Mouse (Mus musculus): ENCODE results near the gene Moxd1. TPM values are rescaled to one million over a fixed set of nuclear protein-coding genes. Genes with fewer than 3 reads are reported as not detected.
"Not testable (repeated sequence)": the region's sequence is repeated elsewhere in the genome, so short reads cannot be mapped to it uniquely, and the experiment has no call there.

Gene Moxd1
- polyA plus RNA-seq, 1 experiment: 0.06 TPM

DNA sequence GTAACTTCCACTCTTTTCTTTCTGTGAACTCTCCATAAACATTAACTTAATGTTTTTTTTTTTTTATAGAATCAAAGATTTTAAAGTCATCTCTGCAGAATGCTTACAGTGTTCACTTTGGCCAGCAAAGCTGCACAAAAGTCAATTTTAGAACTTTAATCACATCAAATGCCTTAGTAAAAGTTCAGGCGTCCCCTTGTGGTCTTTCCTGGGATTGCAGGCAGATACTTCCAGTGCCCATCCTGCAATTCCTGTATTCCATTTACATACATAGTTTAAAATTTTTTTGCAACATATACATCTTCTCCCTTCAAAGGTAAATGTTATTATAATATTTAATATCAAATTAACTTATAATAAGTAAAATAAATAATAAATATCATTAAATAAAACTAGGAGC is 74.5 kb downstream of the Moxd1 start:
- Histone ChIP-seq H3K27ac (ENCODE audit: insufficient read depth, low read depth, low read length) (no peak overlapping the region), H3K27me3 (replicated peaks; ENCODE audit: control insufficient read depth, insufficient read depth, low read length) (no peaks in the 10 kb centered on the region), H3K4me3 (ENCODE audit: insufficient read depth, low read depth, low read length) (no peak overlapping the region), H3K36me3 (ENCODE audit: control insufficient read depth, insufficient read depth, low read length) (no peaks in the 10 kb centered on the region), H3K4me1 (ENCODE audit: control insufficient read depth, insufficient read depth, low read length) (no peaks in the 10 kb centered on the region)
- DNase-seq: peak; percentile 33
- WGBS: 2% methylated on average over 1 of the region's 1 CpGs
- TF ChIP-seq CTCF (conservative IDR thresholded peaks at IDR 0.05; ENCODE audit: insufficient read depth, insufficient read length, low read depth, low read length): peak; percentile 66
- TF ChIP-seq POLR2A (IDR thresholded peaks at IDR 0.05; ENCODE audit: low read depth, low read length): no peak

DNA sequence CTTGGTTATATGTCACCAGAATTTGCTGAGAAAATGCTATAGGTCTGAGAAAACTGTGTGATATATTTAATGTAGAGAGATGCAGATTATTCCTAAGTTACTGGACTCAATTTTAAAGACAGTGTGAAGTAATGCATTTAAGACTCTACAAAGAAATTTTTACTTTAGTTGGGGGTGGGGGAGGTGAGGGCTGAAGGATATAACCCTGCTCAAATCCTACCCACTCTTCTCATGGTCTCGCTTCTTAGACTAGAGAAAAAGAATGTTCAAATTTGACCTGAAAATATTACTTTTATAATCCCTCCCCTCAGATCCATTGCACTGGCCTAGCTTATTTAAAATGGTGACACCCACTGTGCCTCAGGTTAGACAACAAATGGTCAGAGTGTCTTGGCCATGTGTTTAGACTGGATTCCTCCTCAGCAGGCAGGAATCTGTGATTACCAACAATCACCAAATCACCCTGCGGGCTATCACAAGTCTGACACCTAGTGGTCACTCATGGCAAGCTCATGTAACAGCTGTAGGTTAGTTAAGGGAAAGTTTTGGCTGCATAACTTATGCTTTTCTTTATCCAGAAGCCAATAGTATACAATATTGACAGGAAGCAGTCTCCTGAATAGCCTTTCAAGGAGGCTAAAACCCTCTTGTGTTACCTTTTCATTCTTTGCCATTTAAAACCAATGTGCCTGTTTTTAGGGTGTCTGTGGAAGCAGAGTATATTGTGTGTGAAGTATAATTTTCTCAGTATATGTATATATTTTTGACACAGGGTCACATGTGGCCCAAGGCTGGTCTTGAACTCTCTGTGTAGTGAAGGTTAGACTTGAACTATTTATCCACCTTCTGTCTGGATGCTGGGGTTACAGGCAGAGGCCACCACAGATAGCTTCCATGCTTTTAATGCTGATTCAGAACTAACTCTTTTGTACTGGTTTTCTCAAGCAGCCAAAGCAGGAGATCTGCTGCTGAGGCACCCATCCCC is 75.2 kb downstream of the Moxd1 start:
- no peak overlapping the region for H3K4me3 ChIP-seq (ENCODE audit: insufficient read depth, low read depth, low read length)
- H3K4me1 ChIP-seq (ENCODE audit: control insufficient read depth, insufficient read depth, low read length): no peaks in the 10 kb centered on the region
- no peaks in the 10 kb centered on the region for H3K36me3 ChIP-seq (ENCODE audit: control insufficient read depth, insufficient read depth, low read length)
- peak; percentile 68 for DNase-seq
- H3K27ac ChIP-seq (ENCODE audit: insufficient read depth, low read depth, low read length): no peak overlapping the region
- 47% methylated on average over 2 of the region's 2 CpGs for WGBS
- no peaks in the 10 kb centered on the region for H3K27me3 ChIP-seq (replicated peaks; ENCODE audit: control insufficient read depth, insufficient read depth, low read length)
- TF ChIP-seq CTCF (conservative IDR thresholded peaks at IDR 0.05; ENCODE audit: insufficient read depth, insufficient read length, low read depth, low read length) (peak; percentile 76), POLR2A (IDR thresholded peaks at IDR 0.05; ENCODE audit: low read depth, low read length) (no peak)

DNA sequence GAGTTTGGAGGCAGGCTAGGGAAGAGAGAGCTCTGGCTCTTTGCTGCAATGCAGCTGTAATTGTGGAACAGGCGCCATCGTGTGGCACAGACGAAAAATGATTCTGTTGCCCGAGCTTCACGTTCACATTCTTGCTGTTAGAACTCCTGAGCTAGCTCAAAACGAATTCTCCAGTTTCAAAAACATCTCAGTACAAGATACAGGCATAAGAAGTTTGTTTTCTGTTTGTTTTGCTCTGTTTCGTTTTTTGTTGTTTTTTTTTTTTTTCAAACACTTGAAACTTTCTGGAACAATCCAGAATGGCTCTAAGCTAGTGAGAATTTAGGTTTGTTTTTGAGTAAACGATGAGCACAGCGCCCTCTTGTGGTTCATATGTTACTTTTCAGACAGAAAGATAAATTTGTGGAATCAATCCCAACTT is 88.9 kb downstream of the Moxd1 start:
- Histone ChIP-seq H3K4me1 (ENCODE audit: control insufficient read depth, insufficient read depth, low read length) (no peaks in the 10 kb centered on the region), H3K4me3 (ENCODE audit: insufficient read depth, low read depth, low read length) (no peak overlapping the region), H3K27me3 (replicated peaks; ENCODE audit: control insufficient read depth, insufficient read depth, low read length) (no peaks in the 10 kb centered on the region), H3K36me3 (ENCODE audit: control insufficient read depth, insufficient read depth, low read length) (no peaks in the 10 kb centered on the region), H3K27ac (ENCODE audit: insufficient read depth, low read depth, low read length) (no peak overlapping the region)
- peak; percentile 88 for DNase-seq
- no peak for TF ChIP-seq POLR2A (IDR thresholded peaks at IDR 0.05; ENCODE audit: low read depth, low read length)
- TF ChIP-seq CTCF (conservative IDR thresholded peaks at IDR 0.05; ENCODE audit: insufficient read depth, insufficient read length, low read depth, low read length): peak; percentile 85
- WGBS: under 1% methylated on average over 9 of the region's 9 CpGs

DNA sequence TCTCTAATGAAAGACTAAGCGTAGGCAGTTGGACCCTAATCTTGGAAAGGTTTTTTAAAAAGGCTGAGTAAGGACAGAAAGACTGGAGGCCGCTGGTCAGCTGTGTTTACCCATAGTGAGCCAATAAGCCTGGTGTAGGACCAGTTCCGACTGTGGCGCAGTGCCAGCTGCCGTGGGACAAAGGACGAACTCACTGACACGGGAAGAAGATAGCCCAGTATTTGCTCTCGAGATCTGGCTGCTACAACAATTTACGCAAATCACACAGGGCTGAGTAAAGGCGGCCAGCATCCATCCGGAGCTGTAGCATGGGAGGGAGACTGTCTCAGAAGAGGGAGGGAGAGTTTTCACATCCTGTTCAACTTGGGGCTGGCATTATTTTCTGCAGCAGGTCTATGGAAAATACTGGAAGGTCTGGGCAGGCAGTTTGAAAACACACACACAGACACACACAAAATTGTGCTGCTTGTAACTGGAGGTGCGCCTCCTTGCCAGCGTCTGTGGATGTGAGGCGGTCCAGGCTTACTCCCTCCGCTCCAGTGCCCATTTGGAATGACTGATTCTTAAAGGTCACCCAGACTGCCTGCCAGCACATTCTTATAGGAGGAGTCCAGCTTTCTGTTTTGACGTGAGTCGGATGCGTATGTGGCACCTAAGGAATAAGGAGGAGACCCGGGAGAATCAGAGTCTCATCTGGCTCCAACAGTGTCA is 94.0 kb downstream of the Moxd1 start:
- no peak for TF ChIP-seq CTCF (conservative IDR thresholded peaks at IDR 0.05; ENCODE audit: insufficient read depth, insufficient read length, low read depth, low read length)
- no peak for TF ChIP-seq POLR2A (IDR thresholded peaks at IDR 0.05; ENCODE audit: low read depth, low read length)
- Histone ChIP-seq H3K27ac (ENCODE audit: insufficient read depth, low read depth, low read length) (peak overlapping the region; percentile 9; the same call in 1 of the 2 replicates), H3K4me3 (ENCODE audit: insufficient read depth, low read depth, low read length) (no peak overlapping the region), H3K27me3 (replicated peaks; ENCODE audit: control insufficient read depth, insufficient read depth, low read length) (no peaks in the 10 kb centered on the region; the same call in 1 of the 2 replicates), H3K36me3 (ENCODE audit: control insufficient read depth, insufficient read depth, low read length) (no peaks in the 10 kb centered on the region), H3K4me1 (ENCODE audit: control insufficient read depth, insufficient read depth, low read length) (no peaks in the 10 kb centered on the region)
- 20% methylated on average over 19 of the region's 19 CpGs for WGBS
- peak; percentile 87 for DNase-seq

DNA sequence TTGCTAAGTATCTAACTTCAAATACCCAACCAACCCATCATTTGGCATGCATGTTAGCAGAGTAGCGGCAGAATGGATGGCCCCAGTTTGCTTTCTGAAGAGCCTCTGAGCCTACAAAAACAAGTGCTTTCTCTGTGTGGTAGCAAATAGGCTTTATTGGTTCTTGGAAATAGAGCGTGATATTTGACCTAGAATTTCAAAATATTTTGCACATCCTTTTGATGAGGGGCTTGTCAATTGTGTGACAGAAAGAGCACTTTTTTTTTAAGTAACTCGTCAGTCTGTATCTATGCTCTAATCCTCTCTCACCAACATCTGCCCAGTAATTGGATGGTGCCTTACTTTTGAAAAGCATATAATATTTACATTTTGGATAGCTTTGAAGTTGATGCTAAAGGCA is 97.0 kb downstream of the Moxd1 start:
- DNase-seq: no peak
- Histone ChIP-seq H3K36me3 (ENCODE audit: control insufficient read depth, insufficient read depth, low read length) (no peaks in the 10 kb centered on the region), H3K4me3 (ENCODE audit: insufficient read depth, low read depth, low read length) (no peak overlapping the region), H3K27ac (ENCODE audit: insufficient read depth, low read depth, low read length) (no peak overlapping the region), H3K4me1 (ENCODE audit: control insufficient read depth, insufficient read depth, low read length) (no peaks in the 10 kb centered on the region), H3K27me3 (replicated peaks; ENCODE audit: control insufficient read depth, insufficient read depth, low read length) (no peaks in the 10 kb centered on the region; the same call in 1 of the 2 replicates)
- TF ChIP-seq CTCF (conservative IDR thresholded peaks at IDR 0.05; ENCODE audit: insufficient read depth, insufficient read length, low read depth, low read length): no peak
- WGBS: 93% methylated on average over 3 of the region's 3 CpGs

DNA sequence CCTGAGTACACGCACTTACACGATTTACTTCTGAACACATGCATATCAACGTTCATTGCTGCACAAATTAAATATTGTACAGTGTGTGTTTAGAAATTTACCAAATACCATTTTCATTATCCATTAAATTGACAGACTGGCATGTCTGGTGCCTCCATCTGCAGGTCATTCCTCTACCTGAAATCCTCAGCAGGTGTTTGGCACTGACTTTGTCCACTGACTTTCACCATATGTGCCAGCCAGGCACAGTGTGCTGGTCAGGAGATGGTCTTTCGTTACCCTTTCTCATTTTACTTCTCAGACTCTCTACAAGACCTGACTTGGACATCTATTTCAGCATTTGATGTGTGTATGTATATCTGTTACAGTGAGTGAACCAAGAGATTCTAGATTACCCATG is 99.7 kb downstream of the Moxd1 start:
- H3K27ac ChIP-seq (ENCODE audit: insufficient read depth, low read depth, low read length): no peak overlapping the region
- no peak for DNase-seq
- 91% methylated on average over 4 of the region's 4 CpGs for WGBS
- no peaks in the 10 kb centered on the region for H3K4me1 ChIP-seq (ENCODE audit: control insufficient read depth, insufficient read depth, low read length)
- no peaks in the 10 kb centered on the region; the same call in 1 of the 2 replicates for H3K27me3 ChIP-seq (replicated peaks; ENCODE audit: control insufficient read depth, insufficient read depth, low read length)
- no peak for TF ChIP-seq POLR2A (IDR thresholded peaks at IDR 0.05; ENCODE audit: low read depth, low read length)
- TF ChIP-seq CTCF (conservative IDR thresholded peaks at IDR 0.05; ENCODE audit: insufficient read depth, insufficient read length, low read depth, low read length): no peak
- no peak overlapping the region for H3K4me3 ChIP-seq (ENCODE audit: insufficient read depth, low read depth, low read length)
- no peaks in the 10 kb centered on the region for H3K36me3 ChIP-seq (ENCODE audit: control insufficient read depth, insufficient read depth, low read length)

DNA sequence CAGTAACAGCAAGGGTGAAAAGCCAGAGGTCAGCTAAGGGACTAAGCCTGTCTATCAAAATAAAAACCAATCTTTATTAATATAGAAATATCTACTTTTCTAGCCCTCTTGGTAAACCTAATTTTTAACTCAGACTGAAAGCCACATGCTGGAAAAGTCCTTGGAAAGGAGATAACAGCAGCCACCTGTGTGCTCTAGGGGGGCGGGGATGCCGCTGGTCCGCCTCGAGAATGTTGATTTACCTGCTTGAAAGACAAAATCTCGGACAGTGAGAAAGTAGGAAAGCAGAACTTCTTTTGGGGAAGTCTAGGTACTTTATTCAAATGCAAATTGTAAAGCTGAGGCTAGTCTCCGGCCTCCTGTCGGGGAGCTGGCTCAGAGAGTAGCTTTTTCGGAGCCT is 103.9 kb downstream of the Moxd1 start:
- DNase-seq; H3K4me3 ChIP-seq (ENCODE audit: insufficient read depth, low read depth, low read length); H3K27me3 ChIP-seq (replicated peaks; ENCODE audit: control insufficient read depth, insufficient read depth, low read length); H3K27ac ChIP-seq (ENCODE audit: insufficient read depth, low read depth, low read length); H3K36me3 ChIP-seq (ENCODE audit: control insufficient read depth, insufficient read depth, low read length); H3K4me1 ChIP-seq (ENCODE audit: control insufficient read depth, insufficient read depth, low read length): not testable (repeated sequence)
- 74% methylated on average over 8 of the region's 8 CpGs for WGBS
